Mouse (Mus musculus) midbrain, embryonic 11.5 days (tissue): ENCODE measurements at regions not wholly inside any gene's neighbourhood (a gene's known extent, or its start where the extent isn't known, plus 50 kb on each side); places are given as distances from the start of the nearest gene placed in this dataset.

Experiments used
- ATAC-seq: fragments of 200-750 bp; cut with Nextera tagmentation; 2 replicates; pipeline ENCODE4 v1.8.0; 2017; ENCODE audit warnings: moderate TSS enrichment, moderate library complexity; ENCODE audit not compliant: low FRiP score
- DNase-seq: peaks from one replicate; pipeline ENCODE4 v3.0.0; 2015; ENCODE audit warnings: low spot score; ENCODE audit errors: missing footprints
- H3K27ac ChIP-seq: fragments of 300-500 bp; sonication (generic); 2 replicates; pipeline ENCODE4 v1.5.1; 2014; ENCODE audit warnings: low read depth, low read length
- H3K27me3 ChIP-seq: fragments of 300-500 bp; sonication (generic); 2 replicates; pipeline ENCODE4 v1.6.1; 2014; ENCODE audit warnings: mild to moderate bottlenecking, low read length, moderate library complexity, mixed read lengths; ENCODE audit not compliant: control insufficient read depth, insufficient read depth
- H3K36me3 ChIP-seq: fragments of 300-500 bp; sonication (generic); 2 replicates; pipeline ENCODE4 v1.6.1; 2014; ENCODE audit warnings: mild to moderate bottlenecking, low read length, moderate library complexity, mixed read lengths; ENCODE audit not compliant: control insufficient read depth, insufficient read depth
- H3K4me1 ChIP-seq: fragments of 300-500 bp; sonication (generic); 2 replicates; pipeline ENCODE4 v1.6.1; 2014; ENCODE audit warnings: low read length; ENCODE audit not compliant: control insufficient read depth, insufficient read depth
- H3K4me2 ChIP-seq: fragments of 300-500 bp; sonication (generic); 2 replicates; pipeline ENCODE4 v1.6.1; 2014; ENCODE audit warnings: mild to moderate bottlenecking, moderate library complexity
- H3K4me3 ChIP-seq: fragments of 300-500 bp; sonication (generic); 2 replicates; pipeline ENCODE4 v1.5.1; 2014; ENCODE audit warnings: low read depth, low read length
- H3K9ac ChIP-seq: fragments of 300-500 bp; sonication (generic); 2 replicates; pipeline ENCODE4 v1.6.1; 2014; ENCODE audit warnings: low read length
- H3K9me3 ChIP-seq: fragments of 300-500 bp; sonication (generic); 2 replicates; pipeline ENCODE4 v1.6.1; 2016; ENCODE audit warnings: low read length; ENCODE audit not compliant: control insufficient read depth
- WGBS: fragments of 180-500 bp; shearing (Covaris S2); extraction: QIAGEN DNeasy Blood & Tissue Kit; methylation state at CpG from one replicate; pipeline ENCODE4 v1.1.7; 2014; 5-methylcytosine and 5-hydroxymethylcytosine counted together

GRCm38 (mm10) chr8:34726145-34726767, 614.7 kb upstream of the Gm10131 start:
- peaks cover 2% of the 10 kb centered on the region; the same call in 1 of the 2 replicates for H3K4me1 ChIP-seq
- no peak overlapping the region for H3K9ac ChIP-seq
- ATAC-seq (no peak), DNase-seq (peak; percentile 72)
- no peaks in the 10 kb centered on the region for H3K9me3 ChIP-seq
- H3K36me3 ChIP-seq = no peaks in the 10 kb centered on the region
- no peak overlapping the region for H3K4me3 ChIP-seq
- H3K27ac ChIP-seq = no peak overlapping the region
- H3K27me3 ChIP-seq = no peaks in the 10 kb centered on the region
- WGBS = 67% methylated on average over 10 of the region's 10 CpGs
- no peak overlapping the region for H3K4me2 ChIP-seq

GRCm38 (mm10) chr8:34725546-34725945, 614.0 kb upstream of the Gm10131 start:
- peak; percentile 76 for DNase-seq
- Histone ChIP-seq H3K4me1 (peaks cover 2% of the 10 kb centered on the region; the same call in 1 of the 2 replicates), H3K9me3 (no peaks in the 10 kb centered on the region), H3K4me2 (no peak overlapping the region), H3K27ac (no peak overlapping the region), H3K36me3 (no peaks in the 10 kb centered on the region), H3K9ac (no peak overlapping the region), H3K27me3 (no peaks in the 10 kb centered on the region), H3K4me3 (no peak overlapping the region)
- WGBS = 43% methylated on average over 4 of the region's 4 CpGs
- ATAC-seq = no peak

- ATAC-seq = no peak
- H3K27ac ChIP-seq = no peak overlapping the region
Observed at GRCm38 (mm10) chr8:34709911-34710733, 598.6 kb upstream of the Gm10131 start.

GRCm38 (mm10) chr8:34709316-34709715, 597.8 kb upstream of the Gm10131 start:
- ATAC-seq = no peak
- no peak overlapping the region for H3K9ac ChIP-seq
- H3K4me3 ChIP-seq = no peak overlapping the region
- H3K9me3 ChIP-seq = no peaks in the 10 kb centered on the region
- no peaks in the 10 kb centered on the region for H3K27me3 ChIP-seq
- H3K4me2 ChIP-seq = no peak overlapping the region
- no peak for DNase-seq
- WGBS = 69% methylated on average over 11 of the region's 11 CpGs
- H3K27ac ChIP-seq = no peak overlapping the region
- no peaks in the 10 kb centered on the region for H3K4me1 ChIP-seq
- no peaks in the 10 kb centered on the region for H3K36me3 ChIP-seq

More at GRCm38 (mm10) chr8:34709911-34710733, 598.6 kb upstream of the Gm10131 start:
- Histone ChIP-seq H3K9me3 (no peaks in the 10 kb centered on the region), H3K27me3 (no peaks in the 10 kb centered on the region), H3K4me3 (no peak overlapping the region), H3K4me1 (no peaks in the 10 kb centered on the region), H3K4me2 (no peak overlapping the region), H3K9ac (no peak overlapping the region), H3K36me3 (no peaks in the 10 kb centered on the region)
- DNase-seq = peak; percentile 53
- WGBS = 83% methylated on average over 23 of the region's 23 CpGs

- 8% methylated on average over 8 of the region's 8 CpGs for WGBS
- Histone ChIP-seq H3K9ac (no peak overlapping the region), H3K9me3 (no peaks in the 10 kb centered on the region), H3K27me3 (no peaks in the 10 kb centered on the region), H3K27ac (no peak overlapping the region), H3K36me3 (no peaks in the 10 kb centered on the region), H3K4me1 (no peaks in the 10 kb centered on the region; the same call in 1 of the 2 replicates), H3K4me3 (no peak overlapping the region), H3K4me2 (no peak overlapping the region)
- no peak for ATAC-seq
- peak; percentile 86 for DNase-seq
Observed at GRCm38 (mm10) chr8:34703351-34703750, 591.8 kb upstream of the Gm10131 start.

GRCm38 (mm10) chr8:34702806-34703205, 591.3 kb upstream of the Gm10131 start:
- DNase-seq (no peak), ATAC-seq (no peak)
- 90% methylated on average over 2 of the region's 2 CpGs for WGBS
- no peaks in the 10 kb centered on the region for H3K36me3 ChIP-seq
- H3K9me3 ChIP-seq = no peaks in the 10 kb centered on the region
- no peak overlapping the region for H3K27ac ChIP-seq
- no peaks in the 10 kb centered on the region for H3K27me3 ChIP-seq
- no peak overlapping the region for H3K4me2 ChIP-seq
- no peak overlapping the region for H3K4me3 ChIP-seq
- H3K4me1 ChIP-seq = no peaks in the 10 kb centered on the region; the same call in 1 of the 2 replicates
- no peak overlapping the region for H3K9ac ChIP-seq

- 72% methylated on average over 4 of the region's 4 CpGs for WGBS
- no peaks in the 10 kb centered on the region for H3K9me3 ChIP-seq
- peak; percentile 57; the same call in 1 of the 2 replicates for ATAC-seq
Observed at GRCm38 (mm10) chr8:34699015-34699414, 587.5 kb upstream of the Gm10131 start.

GRCm38 (mm10) chr8:34696365-34696764, 584.8 kb upstream of the Gm10131 start:
- DNase-seq (peak; percentile 56), ATAC-seq (no peak)
- Histone ChIP-seq H3K27me3 (no peaks in the 10 kb centered on the region), H3K9me3 (no peaks in the 10 kb centered on the region), H3K36me3 (no peaks in the 10 kb centered on the region), H3K9ac (no peak overlapping the region), H3K4me1 (no peaks in the 10 kb centered on the region), H3K4me3 (no peak overlapping the region), H3K4me2 (no peak overlapping the region), H3K27ac (no peak overlapping the region)
- 88% methylated on average over 12 of the region's 12 CpGs for WGBS

More at GRCm38 (mm10) chr8:34699015-34699414, 587.5 kb upstream of the Gm10131 start:
- no peak overlapping the region for H3K9ac ChIP-seq
- H3K27ac ChIP-seq = no peak overlapping the region
- no peaks in the 10 kb centered on the region for H3K27me3 ChIP-seq
- no peaks in the 10 kb centered on the region; the same call in 1 of the 2 replicates for H3K4me1 ChIP-seq
- H3K4me3 ChIP-seq = no peak overlapping the region
- peak; percentile 59 for DNase-seq
- no peak overlapping the region for H3K4me2 ChIP-seq
- no peaks in the 10 kb centered on the region for H3K36me3 ChIP-seq

GRCm38 (mm10) chr8:34692606-34693005, 581.1 kb upstream of the Gm10131 start:
- no peak for ATAC-seq

More at GRCm38 (mm10) chr8:34692606-34693005, 581.1 kb upstream of the Gm10131 start:
- Histone ChIP-seq H3K9ac (no peak overlapping the region), H3K4me1 (peaks cover 8% of the 10 kb centered on the region), H3K27ac (no peak overlapping the region), H3K27me3 (no peaks in the 10 kb centered on the region; the same call in 1 of the 2 replicates), H3K4me3 (no peak overlapping the region), H3K4me2 (no peak overlapping the region), H3K36me3 (no peaks in the 10 kb centered on the region), H3K9me3 (no peaks in the 10 kb centered on the region)
- 63% methylated on average over 13 of the region's 13 CpGs for WGBS
- DNase-seq = no peak
